Comparison of ENCODE assay signal across 14 mouse cellular contexts in genomic region chr3:37381457-37381856, GRCm38 (mm10). TPM values are rescaled to one million over a fixed set of nuclear protein-coding genes. Genes with fewer than 3 reads are reported as not detected.
"Had no signal": no experiment of that assay in that cellular context is flagged by ENCODE, and none has a peak within 500 bp of the region (broad histone marks: within the 10 kb centered on the region; RNA-seq: fewer than 3 reads in every experiment).

No protein-coding gene starts in this region.

- H3K4me2 ChIP-seq: midbrain, embryonic 12.5 days had no signal

- H3K27me3 ChIP-seq: midbrain, embryonic 12.5 days had no signal

- H3K27ac ChIP-seq: layer of hippocampus, adult 2 months; liver, embryonic 14.5 days; midbrain, embryonic 12.5 days had no signal

- H3K9me3 ChIP-seq: midbrain, embryonic 12.5 days had no signal

- ATAC-seq: midbrain, embryonic 16.5 days had no signal

- H3K36me3 ChIP-seq: midbrain, embryonic 12.5 days had no signal

- H3K4me1 ChIP-seq: midbrain, embryonic 12.5 days had no signal

- DNase-seq: kidney, adult 9 months; kidney, postnatal 10 days; kidney, postnatal 4 days; liver; lung, adult 18-20 months; lung, postnatal 10 days; right cerebral cortex, postnatal 25 days; thymus, adult 18-20 months; thymus, postnatal 14 days had no signal

- H3K9ac ChIP-seq: liver, embryonic 14.5 days; midbrain, embryonic 12.5 days had no signal

- H3K4me3 ChIP-seq: layer of hippocampus, adult 2 months; midbrain, embryonic 12.5 days had no signal

RNA-seq across cellular contexts. Expression of gene Fgf2, which starts 33.3 kb away (rescaled TPM):
- total RNA-seq: megakaryocyte-erythroid progenitor cell, adult 5-6 weeks had no signal
